Comparison of ENCODE assay signal across 23 mouse cellular contexts in the genomic region with DNA sequence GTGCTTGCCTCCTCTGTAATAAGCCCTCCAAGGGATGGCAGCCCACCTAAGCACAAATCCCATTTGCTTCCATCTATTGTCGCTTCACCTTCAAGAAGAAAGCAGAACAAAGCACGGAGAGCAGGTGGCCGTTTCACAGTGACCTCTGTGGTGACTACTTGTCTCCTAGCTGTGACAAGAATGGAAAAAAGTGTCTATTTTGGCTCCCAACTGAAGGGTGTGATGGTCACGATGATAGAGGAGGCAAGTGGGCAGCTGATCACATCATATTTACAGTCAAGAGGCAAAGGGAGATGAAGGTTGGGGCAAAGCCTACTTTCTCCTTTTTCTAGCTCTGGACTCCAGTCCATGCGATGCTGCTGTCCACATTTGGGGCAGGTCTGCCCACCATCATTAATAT. TPM values are rescaled to one million over a fixed set of nuclear protein-coding genes. Genes with fewer than 3 reads are reported as not detected.
"Had no signal": no experiment of that assay in that cellular context is flagged by ENCODE, and none has a peak within 500 bp of the region (broad histone marks: within the 10 kb centered on the region; RNA-seq: fewer than 3 reads in every experiment).

No protein-coding gene starts in this region.

- H3K9me3 ChIP-seq: hindbrain, embryonic 13.5 days; hindbrain, embryonic 15.5 days; limb, embryonic 15.5 days had no signal

- H3K27ac ChIP-seq: heart, adult 2 months; heart, embryonic 13.5 days; heart, embryonic 15.5 days; hindbrain, embryonic 13.5 days; hindbrain, embryonic 15.5 days; hindbrain, postnatal 0 days; layer of hippocampus, adult 2 months; left cerebral cortex, adult 2 months; limb, embryonic 13.5 days; limb, embryonic 15.5 days; liver, embryonic 12.5 days had no signal

- H3K27me3 ChIP-seq: heart, embryonic 13.5 days; heart, embryonic 15.5 days; hindbrain, embryonic 13.5 days; hindbrain, embryonic 15.5 days; limb, embryonic 13.5 days; limb, embryonic 15.5 days; liver, embryonic 12.5 days had no signal

- DNase-seq: gastrocnemius, postnatal 14 days; gastrocnemius, postnatal 36 days; heart, adult 11 months; heart, adult 2 months; heart, postnatal 14 days; heart, postnatal 36 days; kidney, adult 11 months; kidney, adult 8-10 months; kidney, postnatal 10 days; kidney, postnatal 25 days; kidney, postnatal 4 days; left cerebral cortex, postnatal 4 days had no signal

- H3K4me3 ChIP-seq: heart, adult 2 months; heart, embryonic 13.5 days; heart, embryonic 15.5 days; hindbrain, embryonic 13.5 days; hindbrain, embryonic 15.5 days; layer of hippocampus, adult 2 months; left cerebral cortex, adult 2 months; limb, embryonic 13.5 days; limb, embryonic 15.5 days; liver, embryonic 12.5 days had no signal

- H3K4me1 ChIP-seq: heart, embryonic 13.5 days; heart, embryonic 15.5 days; hindbrain, embryonic 15.5 days; limb, embryonic 13.5 days; limb, embryonic 15.5 days had no signal

- H3K36me3 ChIP-seq: heart, embryonic 13.5 days; heart, embryonic 15.5 days; hindbrain, embryonic 13.5 days; hindbrain, embryonic 15.5 days; limb, embryonic 13.5 days; limb, embryonic 15.5 days; liver, embryonic 12.5 days had no signal

- H3K9ac ChIP-seq: heart, embryonic 13.5 days; heart, embryonic 15.5 days; hindbrain, embryonic 13.5 days; hindbrain, embryonic 15.5 days; limb, embryonic 13.5 days; limb, embryonic 15.5 days; liver, embryonic 12.5 days had no signal

RNA-seq across cellular contexts. Expression of a gene that starts 18.0 kb away (rescaled TPM):
- polyA plus RNA-seq: heart, postnatal 0 days; liver, embryonic 12.5 days had no signal
